12 mouse cellular contexts compared by ENCODE assay signal in genomic region chr9:27665659-27666058, GRCm38 (mm10).
DNase-seq lines count a peak whose midpoint lies in the region.
"Had no signal": no experiment of that assay in that cellular context is flagged by ENCODE, and none has a peak within 500 bp of the region (broad histone marks: within the 10 kb centered on the region; RNA-seq: fewer than 3 reads in every experiment).

No protein-coding gene starts in this region.

- DNase-seq in heart, adult 11 months, result peak; percentile 58
- DNase-seq in heart, postnatal 14 days, result no peak
- DNase-seq in lung, postnatal 14 days, result peak; percentile 9
- no peak for DNase-seq in lung, adult 18-20 months
- DNase-seq in liver (peak; percentile 58), MN1 (ENCODE audit: low spot score) (no peak)
- no peak for DNase-seq in kidney, adult 11 months
- DNase-seq in gastrocnemius, postnatal 10 days, result no peak
- DNase-seq: adrenal gland, postnatal 36 days; B cell, adult 2 months; cerebellum, adult 11-12 months; retina, postnatal 1 day had no signal

- intact Hi-C loops in heart, postnatal 14 days (cut with DNase I), result no loop called here

Comparison
In these comparisons a context has a peak if more than half of its experiments do, and no peak if none do; other contexts are left out.
1. DNase-seq: peak in heart, adult 11 months (single experiment), lung, postnatal 14 days (single experiment) and liver (single experiment); none in heart, postnatal 14 days (0 of 2), lung, adult 18-20 months (0 of 2), kidney, adult 11 months (single experiment), MN1 (single experiment) and gastrocnemius, postnatal 10 days (single experiment).